Comparison of ENCODE assay signal across 14 mouse cellular contexts in genomic region chr5:23599750-23600537, GRCm38 (mm10).
DNase-seq lines count a peak whose midpoint lies in the region; ATAC-seq and TF ChIP-seq lines count a peak whose summit lies in the region.
"Had no signal": no experiment of that assay in that cellular context is flagged by ENCODE, and none has a peak within 500 bp of the region (broad histone marks: within the 10 kb centered on the region; RNA-seq: fewer than 3 reads in every experiment).

No protein-coding gene starts in this region.

- no peaks in the 10 kb centered on the region for H3K27me3 ChIP-seq in forebrain, embryonic 13.5 days
- H3K27me3 ChIP-seq in forebrain, embryonic 11.5 days (ENCODE audit: control insufficient read depth, insufficient read depth, low read length): no peaks in the 10 kb centered on the region
- no peaks in the 10 kb centered on the region for H3K27me3 ChIP-seq in MEL (ENCODE audit: control insufficient read depth in 1 of 2, insufficient read depth in 2 of 2, low read length in 2 of 2)
- no peaks in the 10 kb centered on the region for H3K27me3 ChIP-seq in hindbrain, embryonic 11.5 days (ENCODE audit: control insufficient read depth, insufficient read depth, low read length)
- H3K27me3 ChIP-seq in liver, embryonic 11.5 days (replicated peaks; ENCODE audit: control insufficient read depth, insufficient read depth, low read length): no peaks in the 10 kb centered on the region
- H3K27me3 ChIP-seq: heart, embryonic 15.5 days; midbrain, embryonic 12.5 days had no signal

- no peak; a peak in 1 of 4 replicates for TF ChIP-seq EP300 in MEL (IDR thresholded peaks at IDR 0.05; ENCODE audit: low read depth in 1 of 2, low read length in 2 of 2)

- no peak overlapping the region for H3K4me3 ChIP-seq in forebrain, embryonic 13.5 days
- no peak overlapping the region for H3K4me3 ChIP-seq in forebrain, embryonic 11.5 days (ENCODE audit: low read depth, low read length)
- H3K4me3 ChIP-seq in MEL (ENCODE audit: control insufficient read depth in 1 of 2, insufficient read depth in 1 of 2, low read depth in 2 of 2, low read length in 2 of 2): no peak overlapping the region
- no peak overlapping the region for H3K4me3 ChIP-seq in hindbrain, embryonic 11.5 days (ENCODE audit: low read depth, low read length)
- no peak overlapping the region for H3K4me3 ChIP-seq in liver, embryonic 11.5 days (ENCODE audit: low read depth, low read length)
- H3K4me3 ChIP-seq: heart, embryonic 15.5 days; midbrain, embryonic 12.5 days had no signal

- no peak overlapping the region for H3K9ac ChIP-seq in forebrain, embryonic 13.5 days
- no peak overlapping the region for H3K9ac ChIP-seq in forebrain, embryonic 11.5 days (ENCODE audit: low read length)
- H3K9ac ChIP-seq in MEL (ENCODE audit: control insufficient read depth, low read depth, low read length, poor library complexity, severe bottlenecking): no peak overlapping the region
- no peak overlapping the region for H3K9ac ChIP-seq in hindbrain, embryonic 11.5 days (ENCODE audit: low read depth, low read length)
- no peak overlapping the region for H3K9ac ChIP-seq in liver, embryonic 11.5 days (ENCODE audit: low read depth, low read length)
- H3K9ac ChIP-seq: heart, embryonic 15.5 days; midbrain, embryonic 12.5 days had no signal

- H3K79me2 ChIP-seq in MEL (ENCODE audit: control insufficient read depth, insufficient read depth, low read length, poor library complexity): peaks cover 4% of the 10 kb centered on the region; the same call in 1 of the 2 replicates

- H3K4me1 ChIP-seq in forebrain, embryonic 13.5 days: peaks cover 21% of the 10 kb centered on the region; the same call in 1 of the 2 replicates
- no peaks in the 10 kb centered on the region for H3K4me1 ChIP-seq in forebrain, embryonic 11.5 days (replicated peaks; ENCODE audit: control insufficient read depth, insufficient read depth, low read length)
- H3K4me1 ChIP-seq in MEL (ENCODE audit: control insufficient read depth in 1 of 2, insufficient read depth in 2 of 2, low read length in 2 of 2): peaks cover 34 to 48% of the 10 kb centered on the region in 2 experiments
- H3K4me1 ChIP-seq in hindbrain, embryonic 11.5 days (replicated peaks; ENCODE audit: control insufficient read depth, insufficient read depth, low read length): no peaks in the 10 kb centered on the region
- H3K4me1 ChIP-seq in liver, embryonic 11.5 days (replicated peaks; ENCODE audit: control insufficient read depth, insufficient read depth, low read length): peaks cover 19% of the 10 kb centered on the region

- TF ChIP-seq POLR2A in MEL (IDR thresholded peaks at IDR 0.05; ENCODE audit: control insufficient read depth in 1 of 2, insufficient read depth in 1 of 2, low read depth in 1 of 2, low read length in 2 of 2, poor library complexity in 1 of 2): no peak

- WGBS in forebrain, embryonic 13.5 days: 67% methylated on average over 5 of the region's 5 CpGs
- 91% methylated on average over 5 of the region's 5 CpGs for WGBS in forebrain, embryonic 11.5 days
- 76% methylated on average over 5 of the region's 5 CpGs for WGBS in hindbrain, embryonic 11.5 days
- WGBS in liver, embryonic 11.5 days: 63% methylated on average over 5 of the region's 5 CpGs

- no peak for TF ChIP-seq RAD21 in MEL (IDR thresholded peaks at IDR 0.05; ENCODE audit: low read depth, low read length)

- DNase-seq in forebrain, embryonic 11.5 days (ENCODE audit: low spot score): no peak
- peak; percentile 43 for DNase-seq in MEL (ENCODE audit: low read depth, low spot score)
- DNase-seq in cerebellum, adult 8-10 months: peak; percentile 42
- DNase-seq in hindbrain, embryonic 11.5 days (ENCODE audit: low spot score): peak; percentile 19
- DNase-seq in urinary bladder, postnatal 25 days (ENCODE audit: low spot score): no peak
- no peak for DNase-seq in liver, embryonic 11.5 days (ENCODE audit: low spot score)
- no peak for DNase-seq in kidney, postnatal 10 days
- DNase-seq: gastrocnemius, postnatal 14 days; thymus, postnatal 4 days had no signal

- no peaks in the 10 kb centered on the region for H3K9me3 ChIP-seq in forebrain, embryonic 13.5 days (replicated peaks)
- H3K9me3 ChIP-seq in forebrain, embryonic 11.5 days (ENCODE audit: control insufficient read depth, low read length): no peaks in the 10 kb centered on the region
- no peaks in the 10 kb centered on the region for H3K9me3 ChIP-seq in MEL (replicated peaks; ENCODE audit: insufficient read depth, low read length)
- H3K9me3 ChIP-seq in hindbrain, embryonic 11.5 days (ENCODE audit: control insufficient read depth, low read length): no peaks in the 10 kb centered on the region
- no peaks in the 10 kb centered on the region for H3K9me3 ChIP-seq in liver, embryonic 11.5 days (ENCODE audit: control insufficient read depth, low read length)
- H3K9me3 ChIP-seq: heart, embryonic 15.5 days; midbrain, embryonic 12.5 days had no signal

- H3K4me2 ChIP-seq in forebrain, embryonic 13.5 days: no peak overlapping the region
- no peak overlapping the region for H3K4me2 ChIP-seq in forebrain, embryonic 11.5 days (ENCODE audit: low read depth, low read length, severe bottlenecking)
- H3K4me2 ChIP-seq in hindbrain, embryonic 11.5 days (replicated peaks; ENCODE audit: low read depth, low read length): no peak overlapping the region
- no peak overlapping the region for H3K4me2 ChIP-seq in liver, embryonic 11.5 days
- H3K4me2 ChIP-seq: heart, embryonic 15.5 days; midbrain, embryonic 12.5 days had no signal

- ATAC-seq in forebrain, embryonic 13.5 days: peak; percentile 89
- no peak for ATAC-seq in forebrain, embryonic 11.5 days (replicated peaks; ENCODE audit: low FRiP score)
- ATAC-seq in hindbrain, embryonic 11.5 days (ENCODE audit: low FRiP score): peak; percentile 73; the same call in 1 of the 2 replicates
- no peak for ATAC-seq in liver, embryonic 11.5 days (replicated peaks; ENCODE audit: low FRiP score)
- ATAC-seq: intestine, embryonic 16.5 days; lung, postnatal 0 days had no signal

- H3K36me3 ChIP-seq in forebrain, embryonic 13.5 days (ENCODE audit: poor library complexity, severe bottlenecking): no peaks in the 10 kb centered on the region
- H3K36me3 ChIP-seq in forebrain, embryonic 11.5 days (ENCODE audit: control insufficient read depth, insufficient read depth, low read length): no peaks in the 10 kb centered on the region
- H3K36me3 ChIP-seq in MEL (ENCODE audit: control insufficient read depth in 1 of 2, insufficient read depth in 2 of 2, low read length in 2 of 2): peaks cover 0 to 47% of the 10 kb centered on the region in 2 experiments; a peak in 3 of 4 replicates
- H3K36me3 ChIP-seq in hindbrain, embryonic 11.5 days (ENCODE audit: control insufficient read depth, insufficient read depth, low read length): no peaks in the 10 kb centered on the region
- H3K36me3 ChIP-seq in liver, embryonic 11.5 days (ENCODE audit: control insufficient read depth, insufficient read depth, low read length): no peaks in the 10 kb centered on the region

- no peak for TF ChIP-seq CTCF in MEL (IDR thresholded peaks at IDR 0.05 in 2 of 3, conservative IDR thresholded peaks at IDR 0.05 in 1 of 3; ENCODE audit: control insufficient read depth in 1 of 3, insufficient read depth in 1 of 3, low read depth in 2 of 3, low read length in 3 of 3, poor library complexity in 1 of 3, severe bottlenecking in 1 of 3)

- H3K27ac ChIP-seq in forebrain, embryonic 13.5 days: peak overlapping the region; percentile 26; the same call in 1 of the 2 replicates
- H3K27ac ChIP-seq in forebrain, embryonic 11.5 days (ENCODE audit: low read depth, low read length): no peak overlapping the region
- no peak overlapping the region for H3K27ac ChIP-seq in MEL (ENCODE audit: control insufficient read depth, low read depth, low read length)
- H3K27ac ChIP-seq in hindbrain, embryonic 11.5 days (ENCODE audit: low read depth, low read length): no peak overlapping the region; the same call in 1 of the 2 replicates
- H3K27ac ChIP-seq in liver, embryonic 11.5 days (ENCODE audit: low read depth, low read length): no peak overlapping the region
- H3K27ac ChIP-seq: midbrain, embryonic 12.5 days had no signal

TF ChIP-seq in MEL, 35 proteins besides CTCF, POLR2A, EP300 and RAD21:
- 0 out of 2 replicates have a peak, but pooled peaks have one; percentile 7 for TF ChIP-seq GATA1 (IDR thresholded peaks at IDR 0.05; ENCODE audit: low read depth, low read length)
- TF ChIP-seq CHD1 (IDR thresholded peaks at IDR 0.05; ENCODE audit: low read depth, low read length): no peak
- TF ChIP-seq ZKSCAN1 (IDR thresholded peaks at IDR 0.05; ENCODE audit: low read depth, low read length): no peak
- TF ChIP-seq KAT2A (conservative IDR thresholded peaks at IDR 0.05; ENCODE audit: low read depth, low read length): no peak
- peak; percentile 88 for TF ChIP-seq ETS1 (IDR thresholded peaks at IDR 0.05; ENCODE audit: low read depth, low read length)
- no peak for TF ChIP-seq MYC (IDR thresholded peaks at IDR 0.05; ENCODE audit: low read depth, low read length)
- TF ChIP-seq RCOR1 (IDR thresholded peaks at IDR 0.05; ENCODE audit: low read depth, low read length): no peak
- no peak for TF ChIP-seq E2F4 (IDR thresholded peaks at IDR 0.05; ENCODE audit: borderline replicate concordance, low read depth, low read length)
- no peak for TF ChIP-seq TBP (IDR thresholded peaks at IDR 0.05; ENCODE audit: low read depth, low read length)
- TF ChIP-seq SIN3A (IDR thresholded peaks at IDR 0.05; ENCODE audit: low read length): peak; percentile 37; the same call in 1 of the 2 replicates
- TF ChIP-seq HCFC1 (IDR thresholded peaks at IDR 0.05; ENCODE audit: low read depth, low read length): no peak
- TF ChIP-seq TAL1 (IDR thresholded peaks at IDR 0.05; ENCODE audit: low read length): peak; percentile 48; the same call in 1 of the 2 replicates
- no peak for TF ChIP-seq UBTF (IDR thresholded peaks at IDR 0.05; ENCODE audit: borderline replicate concordance, insufficient read depth, low read depth, low read length)
- no peak for TF ChIP-seq MAFK (IDR thresholded peaks at IDR 0.05; ENCODE audit: borderline replicate concordance, low read depth, low read length)
- no peak for TF ChIP-seq USF2 (IDR thresholded peaks at IDR 0.05; ENCODE audit: borderline replicate concordance in 1 of 2, insufficient read depth in 1 of 2, low read depth in 1 of 2, low read length in 2 of 2)
- TF ChIP-seq TCF12 (IDR thresholded peaks at IDR 0.05; ENCODE audit: low read depth, low read length): 0 out of 2 replicates have a peak, but pooled peaks have one; percentile 31

Comparison
In these comparisons a context has a peak if more than half of its experiments do, and no peak if none do; other contexts are left out.
1. ATAC-seq: peak in forebrain, embryonic 13.5 days (single experiment) and hindbrain, embryonic 11.5 days (single experiment); none in forebrain, embryonic 11.5 days (single experiment) and liver, embryonic 11.5 days (single experiment).
2. DNase-seq: peak in MEL (single experiment), cerebellum, adult 8-10 months (single experiment) and hindbrain, embryonic 11.5 days (single experiment); none in forebrain, embryonic 11.5 days (single experiment), urinary bladder, postnatal 25 days (single experiment), liver, embryonic 11.5 days (single experiment) and kidney, postnatal 10 days (single experiment).